Mouse (Mus musculus) kidney, adult 2 months (tissue): Measurements from ENCODE around the gene Plekhm3. TPM values are rescaled to one million over a fixed set of nuclear protein-coding genes. Genes with fewer than 3 reads are reported as not detected.

Source experiments
- DNase-seq: peaks from one replicate; pipeline ENCODE4 v3.0.0; 2021
- H3K27ac ChIP-seq: fragments of 200-500 bp; 2 replicates; pipeline ENCODE4 v1.5.1; 2012; ENCODE audit warnings: low read depth, low read length, control low read depth, inconsistent platforms; ENCODE audit not compliant: insufficient read depth
- H3K27me3 ChIP-seq: fragments of 200-500 bp; replicated peaks from 2 replicates; pipeline ENCODE4 v1.6.1; 2012; ENCODE audit warnings: mild to moderate bottlenecking, moderate library complexity, low read length, inconsistent platforms; ENCODE audit not compliant: control insufficient read depth, insufficient read depth
- H3K36me3 ChIP-seq: fragments of 200-500 bp; 2 replicates; pipeline ENCODE4 v1.6.1; 2012; ENCODE audit warnings: mild to moderate bottlenecking, moderate library complexity, low read length, inconsistent platforms; ENCODE audit not compliant: control insufficient read depth, insufficient read depth
- H3K4me1 ChIP-seq: fragments of 200-500 bp; 2 replicates; pipeline ENCODE4 v1.6.1; 2011; ENCODE audit warnings: low read length; ENCODE audit not compliant: control insufficient read depth, insufficient read depth
- H3K4me3 ChIP-seq: fragments of 200-500 bp; 2 replicates; pipeline ENCODE4 v1.5.1; 2011; ENCODE audit warnings: mild to moderate bottlenecking, low read depth, low read length, control low read depth; ENCODE audit not compliant: insufficient read depth
- CTCF ChIP-seq: fragments of 200-500 bp; conservative IDR thresholded peaks from 2 replicates; pipeline ENCODE4 v1.5.1; 2011; ENCODE audit warnings: low read depth, mild to moderate bottlenecking, control low read depth, low read length, moderate library complexity, mixed read lengths; ENCODE audit not compliant: insufficient read depth, insufficient read length
- POLR2A ChIP-seq: fragments of 200-500 bp; IDR thresholded peaks from one replicate; pipeline ENCODE4 v1.6.1; 2011; ENCODE audit warnings: low read depth, low read length, control low read depth
- WGBS: fragments of 180-500 bp; shearing (Covaris S2); methylation state at CpG from one replicate; pipeline ENCODE4 v1.1.7; 2018; 5-methylcytosine and 5-hydroxymethylcytosine counted together
- polyA plus RNA-seq: library from polyadenylated mRNA; depleted of rRNA; stranded (reverse); fragments of >200 nt; gene quantifications from 2 replicates; pipeline ENCODE4 v1.2.3, GENCODE M21; 2012

Plekhm3 gene
- polyA plus RNA-seq, 1 experiment, result 3.3 TPM

DNA sequence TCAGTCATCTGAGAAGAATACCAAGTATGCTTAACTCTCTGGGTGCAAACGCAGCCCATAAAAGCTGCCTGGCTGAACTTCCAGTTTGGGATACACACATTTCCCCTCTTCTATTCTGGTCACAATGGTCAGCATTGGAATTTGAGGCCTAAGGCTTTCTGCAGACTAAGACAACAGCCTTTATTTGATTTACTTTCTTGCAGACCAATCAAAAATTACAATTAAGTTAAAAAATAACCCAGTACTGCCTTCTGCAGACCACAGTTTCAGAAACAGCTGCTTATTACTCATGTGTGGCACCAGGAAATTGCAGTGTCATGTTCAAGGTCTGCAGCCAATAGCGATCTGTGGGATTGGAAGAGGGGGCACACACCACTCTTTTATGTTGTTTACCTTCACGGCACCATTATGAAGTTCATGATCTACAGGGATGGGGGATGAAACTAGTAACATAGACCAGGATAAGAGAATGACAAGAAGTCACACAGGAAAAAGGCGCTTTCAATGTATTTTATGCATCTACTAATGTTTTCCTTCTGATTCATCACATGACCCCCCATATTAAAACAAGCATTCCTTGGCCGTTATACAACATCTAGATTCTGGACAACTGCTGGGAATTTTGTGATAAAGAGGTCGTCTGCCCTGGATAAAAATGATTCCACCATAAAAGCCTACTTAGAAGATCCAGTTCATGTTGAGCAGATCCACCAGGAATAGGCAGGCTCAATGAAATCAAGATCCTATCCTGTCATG lies 130.1 kb downstream of the Plekhm3 start:
- Histone ChIP-seq H3K4me1 (peaks cover 13% of the 10 kb centered on the region; the same call in 1 of the 2 replicates), H3K36me3 (no peaks in the 10 kb centered on the region), H3K4me3 (no peak overlapping the region), H3K27ac (no peak overlapping the region), H3K27me3 (no peaks in the 10 kb centered on the region)
- 43% methylated on average over 6 of the region's 6 CpGs for WGBS
- DNase-seq, result peak; percentile 68
- TF ChIP-seq CTCF (no peak), POLR2A (no peak)

DNA sequence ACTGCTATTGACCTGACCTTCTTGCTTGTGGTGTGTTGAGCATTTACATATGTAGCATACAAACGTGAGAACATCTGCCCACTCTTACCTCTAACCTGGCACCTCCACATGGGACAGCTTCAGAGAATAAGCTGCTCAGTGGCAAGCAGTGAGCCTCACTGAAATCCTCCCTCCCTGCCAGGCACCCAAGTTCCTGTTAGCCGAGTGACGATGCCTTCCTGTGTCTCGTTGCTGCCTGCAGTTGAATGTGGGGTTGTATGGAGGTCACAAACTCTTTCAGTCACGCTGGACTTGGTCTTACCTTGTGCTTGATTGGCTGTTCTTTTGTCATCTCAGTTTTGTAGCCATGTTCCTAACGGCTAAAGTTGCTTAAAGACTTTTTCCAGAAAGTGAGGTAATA lies 133.1 kb downstream of the Plekhm3 start:
- WGBS, result 67% methylated on average over 6 of the region's 6 CpGs

DNA sequence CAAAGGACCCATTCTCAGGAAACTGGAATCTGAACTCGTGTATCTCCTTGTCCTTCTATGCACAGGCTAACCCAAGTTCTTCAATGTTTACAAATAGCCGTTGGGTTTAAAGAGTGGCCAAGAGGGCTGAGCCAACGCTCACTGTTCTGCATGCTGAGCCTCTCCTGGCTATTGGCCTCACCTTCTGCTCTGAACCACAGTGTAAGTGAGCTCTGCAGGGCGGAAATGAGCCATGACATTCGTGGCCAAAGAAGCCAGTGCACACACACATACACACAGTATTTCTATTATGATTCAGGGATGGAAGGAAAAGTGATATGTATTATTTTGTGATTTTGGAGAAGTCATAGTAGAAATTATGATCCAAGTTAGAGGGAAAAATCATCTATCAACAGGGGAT lies 138.9 kb downstream of the Plekhm3 start:
- no peak for DNase-seq
- Histone ChIP-seq H3K27me3 (no peaks in the 10 kb centered on the region; the same call in 1 of the 2 replicates), H3K36me3 (no peaks in the 10 kb centered on the region), H3K27ac (no peak overlapping the region), H3K4me3 (no peak overlapping the region), H3K4me1 (no peaks in the 10 kb centered on the region)
- 85% methylated on average over 5 of the region's 5 CpGs for WGBS
- TF ChIP-seq CTCF (no peak), POLR2A (no peak)

More for the DNA sequence above, 133.1 kb downstream of the Plekhm3 start:
- no peak overlapping the region for H3K27ac ChIP-seq
- no peaks in the 10 kb centered on the region for H3K36me3 ChIP-seq
- H3K4me3 ChIP-seq, result no peak overlapping the region
- H3K4me1 ChIP-seq, result peaks cover 13% of the 10 kb centered on the region; the same call in 1 of the 2 replicates
- no peaks in the 10 kb centered on the region for H3K27me3 ChIP-seq
- DNase-seq, result no peak
- TF ChIP-seq POLR2A (no peak), CTCF (no peak)

DNA sequence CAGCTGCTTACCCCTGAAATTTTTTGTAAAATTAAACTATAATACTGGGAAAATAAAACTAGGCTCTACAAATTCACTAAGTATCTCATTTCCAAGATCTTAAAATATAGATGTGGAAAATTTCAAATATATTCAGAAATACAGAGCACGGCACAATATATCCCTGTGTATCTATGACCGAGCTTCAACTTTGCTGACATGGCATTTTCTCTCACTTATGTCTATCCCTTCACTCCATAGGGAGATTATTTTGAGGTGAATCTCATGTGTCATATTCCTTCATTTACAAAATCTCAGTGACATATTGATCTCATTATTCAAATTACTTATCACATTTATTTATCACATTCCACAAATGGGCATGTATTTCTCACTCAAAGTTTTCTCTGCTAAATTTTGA lies 143.4 kb downstream of the Plekhm3 start:
- 97% methylated on average over 2 of the region's 2 CpGs for WGBS
- TF ChIP-seq CTCF (no peak), POLR2A (no peak)

DNA sequence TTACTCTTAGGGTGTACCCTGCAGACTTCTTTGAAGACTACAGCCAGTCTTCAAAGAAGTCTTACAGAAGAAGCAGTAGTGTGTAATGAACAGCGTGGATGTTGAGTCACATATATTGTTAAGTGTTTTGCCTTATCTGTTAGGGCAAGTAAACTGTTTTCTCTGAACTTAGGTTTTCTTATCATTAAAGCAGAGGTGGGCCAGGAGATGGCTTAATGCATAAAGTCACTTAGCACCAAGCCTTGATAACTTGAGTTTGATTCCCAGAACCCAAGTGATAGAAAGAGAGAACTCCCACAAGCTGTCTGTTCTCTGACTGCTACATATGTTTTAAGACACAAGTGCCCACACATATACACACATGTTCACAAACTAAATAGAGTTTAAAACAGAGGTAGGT lies 144.7 kb downstream of the Plekhm3 start:
- Histone ChIP-seq H3K27ac (no peak overlapping the region), H3K4me1 (no peaks in the 10 kb centered on the region), H3K36me3 (no peaks in the 10 kb centered on the region), H3K4me3 (no peak overlapping the region), H3K27me3 (no peaks in the 10 kb centered on the region; the same call in 1 of the 2 replicates)
- no peak for DNase-seq
- 100% methylated on average over 1 of the region's 1 CpGs for WGBS
- no peak for TF ChIP-seq CTCF
- TF ChIP-seq POLR2A, result no peak

More for the DNA sequence above, 143.4 kb downstream of the Plekhm3 start:
- no peaks in the 10 kb centered on the region for H3K36me3 ChIP-seq
- DNase-seq, result no peak
- H3K4me3 ChIP-seq, result no peak overlapping the region
- no peaks in the 10 kb centered on the region; the same call in 1 of the 2 replicates for H3K27me3 ChIP-seq
- no peaks in the 10 kb centered on the region for H3K4me1 ChIP-seq
- H3K27ac ChIP-seq, result no peak overlapping the region

DNA sequence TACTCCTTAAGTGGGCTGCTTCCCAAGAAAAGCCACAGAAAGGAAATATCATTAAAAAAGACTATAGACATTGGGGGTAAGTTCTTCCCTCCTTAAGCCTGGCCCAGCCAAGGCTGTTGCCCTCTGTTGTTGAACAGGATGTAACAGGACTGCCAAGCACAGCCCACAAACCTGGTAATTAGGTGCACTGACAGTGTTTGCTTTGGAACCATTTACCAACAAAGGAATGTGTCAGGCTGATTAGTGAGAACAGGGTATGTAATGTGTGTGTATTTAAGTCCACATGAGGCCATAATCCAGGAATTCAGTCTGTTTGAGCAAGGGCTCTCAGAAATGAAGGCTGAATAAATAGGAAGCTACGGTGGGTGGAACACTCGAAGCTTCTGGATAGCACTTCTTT lies 147.5 kb downstream of the Plekhm3 start:
- Histone ChIP-seq H3K4me3 (no peak overlapping the region), H3K36me3 (no peaks in the 10 kb centered on the region), H3K27ac (no peak overlapping the region), H3K4me1 (no peaks in the 10 kb centered on the region), H3K27me3 (no peaks in the 10 kb centered on the region)
- WGBS, result 69% methylated on average over 2 of the region's 2 CpGs
- TF ChIP-seq CTCF, result no peak
- TF ChIP-seq POLR2A, result no peak
- DNase-seq, result peak; percentile 74

DNA sequence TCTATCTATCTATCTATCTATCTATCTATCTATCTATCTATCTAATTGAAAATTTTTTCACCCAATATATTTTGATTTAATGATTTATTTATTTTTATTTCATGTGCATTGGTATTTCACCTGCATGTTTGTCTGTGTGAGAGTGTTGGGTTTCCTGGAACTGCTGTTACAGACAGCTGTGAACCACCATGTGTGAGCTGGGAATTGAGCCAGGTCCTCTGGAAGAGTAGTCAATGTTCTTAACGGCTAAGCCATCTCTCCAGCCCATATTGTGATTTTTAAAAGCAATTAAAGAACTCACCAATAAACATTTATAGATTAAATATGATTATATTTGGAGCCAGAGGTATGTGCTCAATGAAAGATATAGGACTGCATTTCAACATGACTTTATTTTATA lies 148.9 kb downstream of the Plekhm3 start:
- Histone ChIP-seq H3K4me1 (0 out of 2 replicates have a peak, but pooled peaks cover 2% of the 10 kb centered on the region), H3K36me3 (no peaks in the 10 kb centered on the region), H3K27me3 (no peaks in the 10 kb centered on the region), H3K4me3 (no peak overlapping the region), H3K27ac (no peak overlapping the region)
- TF ChIP-seq POLR2A (no peak), CTCF (no peak)
- DNase-seq, result no peak
- 36% methylated on average over 1 of the region's 1 CpGs for WGBS
